Mouse (Mus musculus) CH12.LX (cell line): ENCODE measurements at regions not wholly inside any gene's neighbourhood (a gene's known extent, or its start where the extent isn't known, plus 50 kb on each side); places are given as distances from the start of the nearest gene placed in this dataset.

Experiments
- EP300 ChIP-seq: IDR thresholded peaks from 2 replicates; pipeline ENCODE4 v1.6.1; 2011; ENCODE audit warnings: low read length, improper control_type of control experiment
- USF1 ChIP-seq: IDR thresholded peaks from 2 replicates; pipeline ENCODE4 v1.6.1; 2014; ENCODE audit warnings: low read depth, mild to moderate bottlenecking, inconsistent platforms, low read length, improper control_type of control experiment
- ZC3H11A ChIP-seq: IDR thresholded peaks from 2 replicates; pipeline ENCODE4 v1.6.1; 2012; ENCODE audit warnings: low read depth, mild to moderate bottlenecking, inconsistent platforms, low read length, improper control_type of control experiment
- ZKSCAN1 ChIP-seq: IDR thresholded peaks from 2 replicates; pipeline ENCODE4 v1.6.1; 2012; ENCODE audit warnings: low read depth, inconsistent platforms, low read length, improper control_type of control experiment, borderline replicate concordance

GRCm38 (mm10) chr11:17528609-17529008 lies 271.2 kb downstream of the C1d start:
- TF ChIP-seq ZKSCAN1 (no peak), USF1 (no peak), EP300 (no peak), ZC3H11A (no peak)
